Mouse (Mus musculus) adrenal gland (tissue): ENCODE measurements around the gene Slc10a4.
"Not testable (repeated sequence)": the region's sequence is repeated elsewhere in the genome, so short reads cannot be mapped to it uniquely, and the experiment has no call there.

Experiments used
- intact Hi-C: fragments of 180-260 bp; cut with DNase I; formaldehyde crosslinking; loops from one replicate; pipeline ENCODE4 v1.15.1; 2025
- long read RNA-seq, 2 experiments: library from polyadenylated mRNA; unstranded; transcript quantifications; one replicate each; pipeline ENCODE4 v2.0.0; 2020; ENCODE audit warnings: borderline replicate concordance in 1 of 2; ENCODE audit not compliant: insufficient replicate concordance in 1 of 2

Gene Slc10a4
- long read RNA-seq, experiment 1, partial matches to known transcripts, result 3 of 4 reads
- long read RNA-seq, experiment 1, other reads (novel, unspliced or antisense), result 0 of 4 reads
- long read RNA-seq, experiment 2, partial matches to known transcripts, result 1 of 4 reads
- long read RNA-seq, experiment 2, other reads (novel, unspliced or antisense), result 0 of 4 reads

DNA sequence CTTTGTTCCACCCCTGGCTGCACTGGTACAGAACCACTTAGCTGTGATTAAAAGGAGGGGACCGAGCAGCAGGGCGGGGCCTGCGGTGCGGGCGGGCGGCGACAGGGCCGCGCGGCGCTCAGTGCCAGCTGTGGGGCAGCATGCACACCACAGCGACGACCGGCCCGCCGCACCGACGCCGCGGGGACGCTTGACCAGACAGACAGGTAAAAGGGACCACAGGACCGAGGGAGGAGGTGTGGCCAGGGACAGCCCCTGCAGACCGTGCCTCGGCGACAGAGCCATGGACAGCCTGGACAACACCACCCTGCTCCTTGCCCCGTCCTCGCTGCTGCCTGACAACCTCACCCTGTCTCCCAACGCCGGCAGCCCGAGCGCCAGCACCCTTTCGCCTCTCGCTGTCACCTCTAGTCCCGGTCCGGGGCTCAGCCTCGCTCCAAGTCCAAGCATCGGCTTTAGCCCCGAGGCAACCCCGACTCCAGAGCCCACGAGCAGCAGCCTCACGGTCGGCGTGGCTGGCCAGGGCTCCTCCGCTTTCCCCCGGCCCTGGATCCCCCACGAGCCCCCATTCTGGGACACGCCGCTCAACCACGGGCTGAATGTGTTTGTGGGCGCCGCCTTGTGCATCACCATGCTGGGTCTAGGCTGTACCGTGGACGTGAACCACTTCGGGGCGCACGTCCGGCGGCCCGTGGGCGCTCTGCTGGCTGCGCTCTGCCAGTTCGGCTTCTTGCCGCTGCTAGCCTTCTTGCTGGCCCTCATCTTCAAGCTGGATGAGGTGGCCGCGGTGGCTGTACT is at the start of gene Slc10a4:
Gene Slc10a4, plus strand, starts transcription at position 100 of the 798 bp plus-strand sequence.
- intact Hi-C loops, result no loop called here

GRCm38 (mm10) chr5:72957281-72957680 is 49.4 kb upstream of the Slc10a4 start:
- intact Hi-C loops, result loop anchor here (5.0 kb wide), 1 partner anchor 40 kb away; no protein-coding TSS in a partner anchor

DNA sequence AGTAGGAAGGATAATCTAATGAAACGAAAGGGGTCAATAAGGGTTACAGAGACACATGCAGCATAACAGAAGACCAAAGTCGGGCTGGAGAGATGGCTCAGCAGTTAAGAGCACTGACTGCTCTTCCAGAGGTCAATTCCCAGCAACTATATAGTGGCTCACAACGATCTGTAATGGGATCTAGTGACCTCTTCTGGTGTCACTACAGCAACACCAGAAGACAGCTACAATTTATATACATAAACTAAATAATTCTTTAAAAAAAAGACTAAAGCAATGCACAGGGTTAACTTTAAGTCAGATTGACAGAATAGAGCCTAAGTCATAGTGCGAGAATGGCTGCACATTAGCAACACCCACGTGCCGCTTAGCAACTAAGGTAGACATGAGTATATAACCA is 46.6 kb upstream of the Slc10a4 start:
- intact Hi-C loops, result loop anchor here (5.0 kb wide), 1 partner anchor 68 kb away; no protein-coding TSS in a partner anchor

- intact Hi-C loops, result no loop called here
Measured at GRCm38 (mm10) chr5:72965706-72966105, 41.0 kb upstream of the Slc10a4 start.

- intact Hi-C loops, result no loop called here
Measured at GRCm38 (mm10) chr5:72972435-72972834, 34.2 kb upstream of the Slc10a4 start.

DNA sequence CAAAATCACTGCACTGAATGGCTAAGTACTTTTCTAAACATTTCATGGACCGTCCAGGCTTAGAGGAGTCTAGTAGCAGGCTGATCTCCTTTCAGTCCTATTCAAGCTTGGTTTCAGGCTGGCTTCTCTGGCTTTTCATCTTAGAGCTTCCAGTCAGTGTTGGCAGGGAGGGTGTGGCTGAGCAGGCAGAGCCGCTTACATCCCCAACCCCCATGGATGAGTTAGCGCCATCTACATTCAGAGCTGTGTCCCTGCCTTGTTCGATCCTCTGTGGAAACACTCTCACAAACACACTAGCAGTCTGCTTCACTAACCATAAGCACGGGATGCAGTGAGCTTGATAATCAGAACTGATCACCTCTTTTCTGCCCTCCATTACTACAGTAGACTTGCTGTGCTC is 33.7 kb upstream of the Slc10a4 start:
- intact Hi-C loops, result no loop called here

- intact Hi-C loops, result no loop called here
Measured at GRCm38 (mm10) chr5:72974602-72975001, 32.1 kb upstream of the Slc10a4 start, which contains the start of gene Gm10135. Gene Gm10135 (minus strand): TSS chr5:72974702.

DNA sequence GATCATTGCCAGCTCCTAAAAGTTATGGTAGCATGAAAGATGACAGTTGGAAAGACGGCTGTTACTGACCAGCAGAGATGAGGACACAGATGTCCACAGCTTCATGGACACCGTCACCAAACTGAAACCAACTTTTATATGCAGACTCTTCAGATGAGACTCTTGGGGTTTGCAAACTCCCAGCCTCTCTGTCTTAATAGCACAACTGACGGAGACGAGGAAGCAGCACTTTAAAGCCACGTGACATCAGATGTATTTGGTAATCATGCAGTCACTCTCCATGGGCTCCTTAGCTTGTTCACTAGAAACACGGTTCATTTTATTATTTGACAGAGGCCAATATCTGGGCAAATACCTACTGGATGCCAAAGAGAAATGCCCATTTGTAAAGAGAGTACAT is 30.7 kb upstream of the Slc10a4 start:
- intact Hi-C loops, result no loop called here

DNA sequence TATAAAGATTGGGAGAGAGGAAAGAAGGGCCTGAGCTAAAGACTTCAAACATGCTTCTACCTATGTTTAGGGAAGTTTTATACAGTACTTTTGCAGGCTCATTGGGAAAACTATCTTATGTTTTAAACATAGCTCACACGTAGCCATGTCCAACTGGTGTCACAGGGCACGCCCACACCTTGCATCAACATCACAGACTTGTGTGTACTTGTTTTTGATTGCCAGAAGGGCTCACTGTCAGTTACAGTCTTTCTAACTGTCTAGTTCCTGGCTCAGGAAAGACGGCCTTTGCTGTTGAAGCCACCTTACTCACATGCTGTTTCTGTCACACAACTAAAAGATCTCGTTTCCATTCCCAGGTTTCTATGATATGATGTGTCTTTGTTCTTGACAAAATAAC is 30.1 kb upstream of the Slc10a4 start:
- intact Hi-C loops, result no loop called here

DNA sequence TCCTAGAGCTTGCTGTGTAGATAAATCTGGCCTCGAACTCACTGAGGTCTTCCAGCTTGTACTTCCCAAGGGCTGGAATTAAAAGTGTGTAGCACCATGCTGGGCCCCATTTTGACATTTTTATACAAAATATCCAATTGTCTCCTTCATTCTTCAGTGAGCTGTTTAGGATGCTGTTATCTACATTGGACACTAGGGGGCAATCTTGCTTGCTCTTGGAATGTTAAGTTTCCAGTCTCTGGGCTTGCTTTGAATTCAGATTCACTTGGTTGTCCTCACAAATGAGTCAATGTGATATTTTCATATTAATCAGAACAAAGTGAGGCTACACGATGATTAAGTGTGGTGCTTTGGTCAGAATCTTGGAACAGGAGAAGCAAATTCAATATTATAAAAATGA is 22.6 kb upstream of the Slc10a4 start:
- intact Hi-C loops, result loop anchor here (5.0 kb wide), 2 partner anchors 88 to 398 kb away; no protein-coding TSS in a partner anchor

DNA sequence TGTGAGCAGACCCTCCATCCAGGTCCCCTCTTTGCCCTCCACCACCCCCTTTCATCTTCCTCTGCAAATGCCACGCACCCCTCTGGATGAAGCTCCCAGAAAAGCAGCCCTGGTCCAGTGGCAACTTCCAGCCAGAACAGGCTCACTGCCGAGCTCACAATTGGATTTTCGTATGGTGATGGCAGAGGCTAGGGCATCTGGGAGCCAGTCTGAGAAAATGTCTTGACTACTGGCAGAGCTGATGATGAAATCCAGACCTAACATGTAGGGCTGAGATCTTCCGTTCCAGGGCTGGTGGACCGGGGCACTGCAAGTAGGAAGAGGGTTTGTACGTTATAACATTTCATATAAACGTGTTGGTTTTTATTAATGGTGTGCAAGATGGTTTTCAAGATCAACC is 18.9 kb upstream of the Slc10a4 start:
- intact Hi-C loops, result no loop called here

DNA sequence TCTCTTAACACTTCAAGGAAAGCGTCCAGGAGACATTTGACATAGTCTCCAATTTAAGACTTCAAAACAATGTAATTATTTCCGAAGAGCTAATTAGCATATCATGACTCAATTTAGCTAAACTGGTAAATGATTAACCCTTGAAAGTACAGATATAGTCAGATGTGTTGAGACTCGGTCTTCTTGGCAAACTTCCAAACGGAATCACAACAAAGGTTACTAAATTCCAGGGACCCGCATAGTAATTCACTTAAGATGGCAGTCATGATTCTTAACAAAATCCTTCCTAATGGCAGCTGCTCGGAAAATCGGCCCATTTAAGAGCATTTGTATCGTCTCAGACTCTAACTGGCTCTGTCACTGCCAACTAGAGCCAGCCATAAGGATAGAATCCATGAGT is 16.9 kb upstream of the Slc10a4 start:
- intact Hi-C loops, result no loop called here

DNA sequence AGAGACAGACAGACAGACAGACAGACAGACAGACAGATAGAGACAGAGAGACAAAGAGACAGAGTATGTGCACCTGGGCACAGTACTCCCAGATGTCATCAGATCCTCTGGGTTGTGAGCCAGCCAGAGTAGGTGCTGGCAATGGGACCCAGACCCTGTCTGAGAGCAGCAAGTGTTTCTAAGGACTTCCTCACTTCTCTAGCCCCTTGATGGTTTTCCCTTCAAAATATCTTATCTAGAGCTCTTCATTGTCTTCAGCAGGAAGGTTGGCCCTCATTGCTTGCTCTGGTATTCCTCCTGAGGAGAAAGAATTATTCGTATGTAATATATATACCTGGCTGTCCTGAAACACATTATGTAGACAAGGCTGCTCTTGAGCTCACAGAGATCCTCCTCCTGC is 14.2 kb upstream of the Slc10a4 start:
- intact Hi-C loops, result no loop called here

DNA sequence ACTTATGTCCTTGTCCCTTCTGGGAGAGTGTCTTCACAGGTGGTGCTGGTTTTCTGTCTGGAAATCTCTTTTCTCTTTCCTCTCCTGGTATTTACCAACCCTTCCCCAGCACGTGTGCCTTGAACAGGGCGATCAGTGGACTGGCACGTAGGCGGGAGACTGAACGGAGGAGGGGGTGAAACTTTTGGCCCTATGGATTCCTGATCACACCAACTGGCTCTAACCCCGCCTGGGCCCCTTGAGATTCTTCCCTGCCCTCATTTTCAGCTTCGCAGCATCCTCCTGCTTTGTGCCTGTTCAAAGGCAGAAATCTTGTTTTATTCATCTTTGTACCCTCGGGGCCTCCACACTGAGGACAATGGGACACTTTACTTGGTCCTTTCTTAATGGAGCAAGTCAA is 12.3 kb upstream of the Slc10a4 start:
- intact Hi-C loops, result no loop called here

- intact Hi-C loops, result no loop called here
Measured at GRCm38 (mm10) chr5:72994928-72995327, 11.8 kb upstream of the Slc10a4 start.

DNA sequence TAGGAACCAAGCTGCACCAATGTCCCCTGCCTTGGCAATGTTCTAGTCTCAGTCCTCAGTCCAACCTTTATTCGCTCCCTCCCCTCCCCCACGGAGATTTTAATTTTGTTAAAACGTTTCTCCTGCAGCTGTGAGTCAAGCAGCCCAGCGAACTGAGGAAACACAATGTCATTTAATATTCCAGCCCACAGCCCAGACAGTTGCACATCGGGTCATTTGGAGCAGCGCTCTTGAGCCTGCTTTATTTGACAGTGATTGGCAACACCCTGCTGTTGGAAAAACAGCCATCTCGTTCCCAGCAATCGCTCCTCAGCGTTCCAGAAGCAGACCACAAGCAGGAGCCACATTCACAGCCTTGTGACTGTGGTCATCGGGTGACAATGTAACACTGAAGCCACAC is 11.3 kb upstream of the Slc10a4 start:
- intact Hi-C loops, result no loop called here

GRCm38 (mm10) chr5:72998546-72998945 is 8.1 kb upstream of the Slc10a4 start:
- intact Hi-C loops, result not testable (repeated sequence)

DNA sequence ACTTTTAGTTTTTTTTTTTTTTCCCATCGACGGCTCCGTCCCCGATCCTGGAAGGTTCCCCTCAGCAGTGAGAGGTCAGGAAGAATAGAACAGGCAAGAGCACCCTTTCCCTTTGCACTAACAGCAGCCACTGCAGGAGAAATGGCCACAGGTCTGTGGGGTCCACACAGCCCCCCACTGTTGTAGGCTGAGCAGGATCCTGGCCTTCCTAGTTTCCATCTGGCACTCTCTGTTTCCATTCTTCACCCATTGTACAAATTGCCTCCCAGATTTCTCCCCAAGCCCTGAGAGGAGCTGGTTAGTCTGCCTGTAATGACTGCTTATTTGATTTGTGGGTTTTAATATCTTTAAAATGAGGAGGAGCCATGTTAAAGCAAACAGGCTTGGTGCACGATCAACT is 2.6 kb upstream of the Slc10a4 start:
- intact Hi-C loops, result no loop called here

DNA sequence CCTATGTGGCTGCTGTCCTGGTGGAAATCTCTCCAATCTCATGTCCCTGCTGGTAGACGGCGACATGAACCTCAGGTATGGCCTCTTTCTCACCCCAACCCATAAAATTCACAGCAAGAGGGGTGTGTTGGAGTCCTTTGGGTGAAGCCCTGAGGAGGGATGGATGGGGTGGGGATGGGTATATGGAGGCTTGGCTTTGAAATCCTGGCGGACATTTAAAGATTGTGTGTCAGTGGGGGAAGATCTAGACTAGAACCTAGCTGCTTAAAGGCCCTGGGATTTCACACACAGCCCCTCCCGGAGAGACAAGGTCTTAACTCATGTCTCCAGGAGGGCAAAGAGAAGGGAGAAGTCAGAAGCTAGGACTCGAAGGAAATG is 888 bp downstream of the Slc10a4 start:
- intact Hi-C loops, result no loop called here

DNA sequence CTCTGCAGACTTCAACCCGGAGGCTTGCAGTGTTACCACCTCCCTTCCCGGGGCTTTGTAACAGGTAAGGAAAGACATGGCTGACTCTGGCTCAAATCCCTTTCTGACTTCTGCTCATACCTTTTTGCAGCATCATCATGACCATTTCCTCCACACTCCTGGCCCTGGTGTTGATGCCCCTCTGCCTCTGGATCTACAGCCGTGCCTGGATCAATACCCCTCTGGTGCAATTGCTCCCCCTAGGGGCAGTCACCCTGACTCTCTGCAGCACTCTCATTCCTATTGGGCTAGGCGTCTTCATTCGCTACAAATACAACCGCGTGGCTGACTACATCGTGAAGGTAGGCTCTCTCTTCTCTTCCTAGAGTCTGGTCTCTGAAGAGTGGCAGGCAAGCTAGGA is 1.5 kb downstream of the Slc10a4 start:
- intact Hi-C loops, result not testable (repeated sequence)

DNA sequence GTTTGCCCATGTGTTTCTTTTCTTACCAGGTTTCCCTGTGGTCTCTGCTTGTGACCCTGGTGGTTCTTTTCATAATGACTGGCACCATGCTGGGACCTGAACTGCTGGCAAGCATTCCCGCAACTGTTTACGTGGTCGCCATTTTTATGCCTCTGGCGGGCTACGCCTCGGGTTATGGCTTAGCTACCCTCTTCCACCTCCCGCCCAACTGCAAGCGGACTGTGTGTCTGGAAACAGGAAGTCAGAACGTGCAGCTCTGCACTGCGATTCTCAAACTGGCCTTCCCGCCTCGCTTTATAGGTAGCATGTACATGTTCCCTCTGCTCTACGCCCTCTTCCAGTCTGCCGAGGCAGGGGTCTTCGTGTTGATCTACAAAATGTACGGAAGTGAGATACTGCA is 5.1 kb downstream of the Slc10a4 start:
- intact Hi-C loops, result not testable (repeated sequence)

DNA sequence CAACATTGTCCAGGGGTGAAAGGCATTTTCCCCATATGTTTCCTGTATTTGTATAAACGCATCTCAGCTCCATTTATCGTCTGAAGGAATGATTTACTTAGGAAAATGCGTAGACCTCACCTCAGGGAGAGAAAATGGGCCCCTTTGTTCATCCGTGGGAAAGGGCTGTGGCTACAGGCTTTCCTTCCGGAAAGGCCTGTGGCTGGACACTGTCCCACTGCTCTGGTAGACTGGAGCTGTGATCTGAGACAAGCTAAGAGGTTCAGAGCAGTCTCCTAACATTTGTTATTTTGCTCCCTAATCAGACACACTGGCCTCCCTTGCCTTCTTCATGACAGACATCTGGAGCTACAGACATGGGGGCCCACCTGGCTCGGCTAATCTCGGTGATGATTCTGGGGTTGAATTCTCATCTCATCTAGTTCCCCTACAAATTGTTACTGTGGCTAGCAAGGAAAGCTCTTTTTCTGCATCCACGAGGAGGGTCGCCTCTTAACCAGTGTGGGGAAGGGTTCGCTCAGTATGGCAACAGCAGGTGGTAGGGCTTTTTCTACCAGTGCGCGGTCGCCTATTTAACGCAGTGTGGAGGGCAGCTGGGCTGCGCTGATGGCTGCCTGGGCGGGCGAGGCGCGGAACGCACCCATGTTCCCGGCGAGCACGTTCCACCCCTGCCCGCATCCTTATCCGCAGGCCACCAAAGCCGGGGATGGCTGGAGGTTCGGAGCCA is 6.4 kb downstream of the Slc10a4 start:
- intact Hi-C loops, result not testable (repeated sequence)
